Mouse (Mus musculus) inflammation-experienced regulatory T-cells, adult 6 months (primary cell): ENCODE measurements around the gene Lsm2. TPM values are rescaled to one million over a fixed set of nuclear protein-coding genes. Genes with fewer than 3 reads are reported as not detected.

Experiments
- ATAC-seq: one replicate; pipeline ENCODE4 v1.8.0; 2017
- polyA plus RNA-seq, 3 experiments: library from polyadenylated mRNA; unstranded; fragments of 100-300 nt; shearing (Covaris generic); gene quantifications; one replicate each; pipeline ENCODE4 v1.2.1; 2017

Gene Lsm2
- polyA plus RNA-seq, 3 experiments from 2014 or later, result 37.7 to 67.4 (median 40.0) TPM

- no peak for ATAC-seq
Measured at GRCm38 (mm10) chr17:35016376-35016775, 34.7 kb downstream of the Lsm2 start, which contains the start of gene Vwa7. Gene Vwa7, plus strand, starts transcription at chr17:35016579.

GRCm38 (mm10) chr17:35016791-35017705 lies 35.4 kb downstream of the Lsm2 start:
- peak; percentile 50 for ATAC-seq

- ATAC-seq, result no peak
Measured at GRCm38 (mm10) chr17:35017706-35018030, 36.0 kb downstream of the Lsm2 start.

GRCm38 (mm10) chr17:35018171-35018570 lies 36.5 kb downstream of the Lsm2 start:
- ATAC-seq, result no peak

GRCm38 (mm10) chr17:35019894-35020293 lies 38.2 kb downstream of the Lsm2 start:
- no peak for ATAC-seq

- no peak for ATAC-seq
Measured at GRCm38 (mm10) chr17:35020551-35020950, 38.9 kb downstream of the Lsm2 start.

- peak; percentile 65 for ATAC-seq
Measured at GRCm38 (mm10) chr17:35021163-35021808, 39.6 kb downstream of the Lsm2 start.

- no peak for ATAC-seq
Measured at GRCm38 (mm10) chr17:35021842-35022477, 40.3 kb downstream of the Lsm2 start.

- ATAC-seq, result no peak
Measured at GRCm38 (mm10) chr17:35022541-35023060, 40.9 kb downstream of the Lsm2 start.

GRCm38 (mm10) chr17:35023221-35023620 lies 41.6 kb downstream of the Lsm2 start:
- ATAC-seq, result no peak

- ATAC-seq, result no peak
Measured at GRCm38 (mm10) chr17:35023756-35024155, 42.1 kb downstream of the Lsm2 start.

- no peak for ATAC-seq
Measured at GRCm38 (mm10) chr17:35024261-35024660, 42.6 kb downstream of the Lsm2 start.

- ATAC-seq, result no peak
Measured at GRCm38 (mm10) chr17:35024691-35025488, 43.2 kb downstream of the Lsm2 start.

- ATAC-seq, result no peak
Measured at GRCm38 (mm10) chr17:35026206-35026605, 44.5 kb downstream of the Lsm2 start.

- peak; percentile 50 for ATAC-seq
Measured at GRCm38 (mm10) chr17:35027277-35028068, 45.8 kb downstream of the Lsm2 start, which contains the start of gene Sapcd1. Gene Sapcd1, minus strand, starts transcription at chr17:35028016.

GRCm38 (mm10) chr17:35028315-35028714 lies 46.7 kb downstream of the Lsm2 start:
- no peak for ATAC-seq

GRCm38 (mm10) chr17:35029691-35030532 lies 48.2 kb downstream of the Lsm2 start:
- ATAC-seq, result no peak

- ATAC-seq, result no peak
Measured at GRCm38 (mm10) chr17:35031272-35031671, 49.6 kb downstream of the Lsm2 start.

- no peak for ATAC-seq
Measured at GRCm38 (mm10) chr17:35031880-35032279, 50.2 kb downstream of the Lsm2 start.

GRCm38 (mm10) chr17:35032323-35032870 lies 50.7 kb downstream of the Lsm2 start:
- no peak for ATAC-seq
